Comparison of ENCODE assay signal across 8 mouse cellular contexts in the genomic region with DNA sequence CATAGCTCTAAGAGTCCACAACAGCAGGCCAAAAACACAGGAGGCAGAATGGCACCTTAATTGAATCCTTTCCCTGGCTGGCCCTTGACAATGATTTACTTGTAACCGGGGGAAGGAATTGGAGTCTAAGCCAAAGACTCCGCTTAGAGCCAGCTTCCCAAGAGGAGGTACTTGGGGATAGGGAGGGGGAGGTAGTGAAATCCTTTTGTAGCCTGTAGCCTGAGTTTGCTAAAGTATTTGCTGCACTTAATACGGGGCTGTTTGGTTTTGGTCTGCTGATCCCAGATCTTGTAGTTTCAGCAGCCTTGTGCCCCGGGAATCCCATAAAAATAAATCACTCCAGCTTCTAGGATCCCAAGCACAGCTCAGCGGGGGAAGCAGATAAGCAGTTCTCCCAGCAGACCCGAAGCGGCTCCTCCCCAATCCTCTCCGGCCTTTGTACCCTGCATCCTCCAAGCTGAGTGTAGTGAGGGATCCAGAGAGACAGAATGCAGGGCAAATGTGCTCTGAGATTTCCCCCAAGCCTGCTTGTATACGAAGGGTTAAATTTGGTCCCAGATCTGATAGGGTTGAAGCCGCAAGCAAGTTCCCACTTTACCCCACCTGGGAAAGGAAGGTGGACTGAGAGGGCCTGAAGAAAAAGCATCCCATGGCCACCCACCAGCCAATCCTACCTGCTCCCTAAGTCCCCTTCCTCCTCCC. TPM values are rescaled to one million over a fixed set of nuclear protein-coding genes. Genes with fewer than 3 reads are reported as not detected.
A peak's percentile ranks its signal among the peaks of the same experiment; 100 is the strongest.
DNase-seq lines count a peak whose midpoint lies in the region; ATAC-seq and TF ChIP-seq lines count a peak whose summit lies in the region.

No protein-coding gene starts in this region.

- H3K27ac ChIP-seq in gastrocnemius, adult 2 months, result peak overlapping the region; percentile 91
- peak overlapping the region; percentile 99; the same call in 1 of the 2 replicates for H3K27ac ChIP-seq in intestine, postnatal 0 days (ENCODE audit: low read depth, low read length)
- peak overlapping the region; percentile 86 for H3K27ac ChIP-seq in limb, embryonic 12.5 days
- H3K27ac ChIP-seq in midbrain, postnatal 0 days (ENCODE audit: low read depth, low read length), result peak overlapping the region; percentile 75

- 6% methylated on average over 10 of the region's 10 CpGs for WGBS in intestine, postnatal 0 days
- 4% methylated on average over 10 of the region's 10 CpGs for WGBS in limb, embryonic 12.5 days
- WGBS in midbrain, postnatal 0 days, result 5% methylated on average over 10 of the region's 10 CpGs

- no peaks in the 10 kb centered on the region for H3K4me1 ChIP-seq in intestine, postnatal 0 days (replicated peaks; ENCODE audit: control insufficient read depth, insufficient read depth, low read length)
- peaks cover 25% of the 10 kb centered on the region for H3K4me1 ChIP-seq in limb, embryonic 12.5 days (replicated peaks)
- H3K4me1 ChIP-seq in midbrain, postnatal 0 days (ENCODE audit: insufficient read depth, low read length), result no peaks in the 10 kb centered on the region; the same call in 1 of the 2 replicates

- TF ChIP-seq CTCF in gastrocnemius, adult 2 months (IDR thresholded peaks at IDR 0.05), result no peak
- TF ChIP-seq CTCF in intestine, postnatal 0 days (IDR thresholded peaks at IDR 0.05; ENCODE audit: low read depth), result no peak
- no peak for TF ChIP-seq CTCF in midbrain, postnatal 0 days (IDR thresholded peaks at IDR 0.05)

- no peak for DNase-seq in gastrocnemius, adult 2 months
- no peak for DNase-seq in gastrocnemius, postnatal 36 days
- DNase-seq in cerebellum, adult 8-10 months, result peak; percentile 4
- peak; percentile 11 to 16 for DNase-seq in frontal cortex, postnatal 14 days (ENCODE audit: low spot score in 2 of 2)
- peak; percentile 59 for DNase-seq in midbrain, postnatal 0 days (ENCODE audit: low spot score)
- DNase-seq in thymus, postnatal 4 days, result peak; percentile 20

- peak overlapping the region; percentile 89 for H3K4me2 ChIP-seq in intestine, postnatal 0 days (replicated peaks; ENCODE audit: low read depth)
- H3K4me2 ChIP-seq in limb, embryonic 12.5 days, result peak overlapping the region; percentile 98
- peak overlapping the region; percentile 98 for H3K4me2 ChIP-seq in midbrain, postnatal 0 days (ENCODE audit: low read depth, low read length, poor library complexity, severe bottlenecking)

- ATAC-seq in intestine, postnatal 0 days, result peak; percentile 29; the same call in 1 of the 2 replicates
- ATAC-seq in limb, embryonic 12.5 days (ENCODE audit: insufficient number of reproducible peaks, insufficient read depth, low FRiP score, low TSS enrichment, low read depth), result peak; percentile 30
- ATAC-seq in midbrain, postnatal 0 days (ENCODE audit: low FRiP score), result no peak; the same call in 1 of the 2 replicates

- intact Hi-C loops in gastrocnemius, adult 2 months (cut with DNase I), result loop anchor here (5.0 kb wide), 2 partner anchors 70 to 185 kb away; no protein-coding TSS in a partner anchor
- intact Hi-C loops in gastrocnemius, postnatal 36 days (cut with DNase I), result loop anchor here (5.0 kb wide), 1 partner anchor 70 kb away; no protein-coding TSS in a partner anchor

- H3K9ac ChIP-seq in intestine, postnatal 0 days (ENCODE audit: low read depth, low read length), result peak overlapping the region; percentile 94
- peak overlapping the region; percentile 71 for H3K9ac ChIP-seq in limb, embryonic 12.5 days (replicated peaks)
- H3K9ac ChIP-seq in midbrain, postnatal 0 days (replicated peaks; ENCODE audit: low read length, poor library complexity, severe bottlenecking), result peak overlapping the region; percentile 74

- H3K36me3 ChIP-seq in intestine, postnatal 0 days (ENCODE audit: control insufficient read depth, insufficient read depth), result peaks cover 4% of the 10 kb centered on the region; the same call in 1 of the 2 replicates
- H3K36me3 ChIP-seq in limb, embryonic 12.5 days, result no peaks in the 10 kb centered on the region
- H3K36me3 ChIP-seq in midbrain, postnatal 0 days (ENCODE audit: insufficient read depth, low read length), result no peaks in the 10 kb centered on the region

- peak overlapping the region; percentile 84 for H3K4me3 ChIP-seq in gastrocnemius, adult 2 months
- peak overlapping the region; percentile 84 for H3K4me3 ChIP-seq in intestine, postnatal 0 days (ENCODE audit: low read depth, low read length)
- peak overlapping the region; percentile 68 for H3K4me3 ChIP-seq in limb, embryonic 12.5 days (replicated peaks)
- peak overlapping the region; percentile 85 for H3K4me3 ChIP-seq in midbrain, postnatal 0 days (ENCODE audit: low read depth, low read length)

- no peaks in the 10 kb centered on the region for H3K9me3 ChIP-seq in intestine, postnatal 0 days (ENCODE audit: control insufficient read depth)
- no peaks in the 10 kb centered on the region for H3K9me3 ChIP-seq in limb, embryonic 12.5 days
- H3K9me3 ChIP-seq in midbrain, postnatal 0 days (ENCODE audit: low read length), result no peaks in the 10 kb centered on the region

- no peaks in the 10 kb centered on the region for H3K27me3 ChIP-seq in intestine, postnatal 0 days (replicated peaks; ENCODE audit: control insufficient read depth, insufficient read depth, low read length)
- 0 out of 2 replicates have a peak, but pooled peaks cover 2% of the 10 kb centered on the region for H3K27me3 ChIP-seq in limb, embryonic 12.5 days
- H3K27me3 ChIP-seq in midbrain, postnatal 0 days (ENCODE audit: insufficient read depth, low read length), result no peaks in the 10 kb centered on the region

RNA-seq across cellular contexts. Expression of a gene that starts 31.3 kb away (rescaled TPM):
- total RNA-seq in gastrocnemius, adult 2 months (2021), result 1 to 10 TPM; 1.3 to 2.0 TPM
- total RNA-seq in gastrocnemius, postnatal 36 days (2021), result 1 to 10 TPM; 2.2 to 2.5 TPM
- polyA plus RNA-seq in intestine, postnatal 0 days (2015; fragmentation: Nextera tagmentation; extraction: Ambion mirVana), result 71.9 and 82.4 TPM in 2 replicates
- 5.9 TPM in 2 replicates for polyA plus RNA-seq in limb, embryonic 12.5 days (2016; fragmentation: Nextera tagmentation; extraction: Ambion mirVana)
- 15.4 and 16.6 TPM in 2 replicates for total RNA-seq in midbrain, postnatal 0 days (2014; rRNA removed)
- 4.1 and 5.2 TPM in 2 replicates for polyA plus RNA-seq in midbrain, postnatal 0 days (2015; fragmentation: Nextera tagmentation; extraction: Ambion mirVana)

Comparison
In these comparisons a context has a peak if more than half of its experiments do, and no peak if none do; other contexts are left out.
1. DNase-seq: peak in cerebellum, adult 8-10 months (single experiment), frontal cortex, postnatal 14 days (2 of 2), midbrain, postnatal 0 days (single experiment) and thymus, postnatal 4 days (single experiment); none in gastrocnemius, adult 2 months (single experiment) and gastrocnemius, postnatal 36 days (0 of 2).
2. Peak in every context shown above with its lines, with median percentiles within 50 percentile points of each other: H3K27ac ChIP-seq, H3K4me3 ChIP-seq, H3K4me2 ChIP-seq and H3K9ac ChIP-seq.